Mouse (Mus musculus): ENCODE data around the gene Gm9972.

- TF ChIP-seq CTCF (conservative IDR thresholded peaks at IDR 0.05 in 1 of 2, IDR thresholded peaks at IDR 0.05 in 1 of 2; ENCODE audit: low read depth in 2 of 2, low read length in 2 of 2) (no peak), CHD2 (IDR thresholded peaks at IDR 0.05; ENCODE audit: low read length) (no peak), BHLHE40 (IDR thresholded peaks at IDR 0.05; ENCODE audit: low read depth, low read length) (no peak), EP300 (IDR thresholded peaks at IDR 0.05; ENCODE audit: low read length) (no peak), USF1 (IDR thresholded peaks at IDR 0.05; ENCODE audit: low read depth, low read length) (no peak), E2F4 (IDR thresholded peaks at IDR 0.05; ENCODE audit: insufficient replicate concordance, low read depth, low read length) (no peak), POLR2A (IDR thresholded peaks at IDR 0.05; ENCODE audit: low read depth, low read length) (no peak), HCFC1 (IDR thresholded peaks at IDR 0.05; ENCODE audit: low read depth, low read length) (no peak), ZKSCAN1 (IDR thresholded peaks at IDR 0.05; ENCODE audit: borderline replicate concordance, low read depth, low read length) (no peak), RCOR1 (conservative IDR thresholded peaks at IDR 0.05; ENCODE audit: low read depth, low read length) (no peak), JUND (conservative IDR thresholded peaks at IDR 0.05; ENCODE audit: low read depth, low read length) (no peak), ELF1 (IDR thresholded peaks at IDR 0.05; ENCODE audit: low read depth, low read length) (no peak), MAFK (IDR thresholded peaks at IDR 0.05; ENCODE audit: insufficient replicate concordance, low read length) (no peak), GABPA (IDR thresholded peaks at IDR 0.05; ENCODE audit: insufficient replicate concordance, low read depth, low read length) (no peak)
Measured at GRCm38 (mm10) chr11:43035446-43035845, at the start of gene Gm9972.

Measured in CH12.LX (cell line).